Mouse (Mus musculus) heart, postnatal 0 days (tissue): ENCODE results near the gene Rps21.

Experiments
- CTCF ChIP-seq: IDR thresholded peaks from 2 replicates; pipeline ENCODE4 v1.5.1; 2016; ENCODE audit warnings: antibody characterized with exemption, control low read depth, low read depth
- EP300 ChIP-seq: IDR thresholded peaks from 2 replicates; pipeline ENCODE4 v1.6.1; 2016; ENCODE audit warnings: antibody characterized with exemption, low read depth

GRCm38 (mm10) chr2:180257963-180258865 is 1.0 kb downstream of the Rps21 start:
- TF ChIP-seq CTCF, result no peak
- no peak for TF ChIP-seq EP300
